Mouse (Mus musculus): ENCODE data around the gene Naa16.

GRCm38 (mm10) chr14:79383120-79383519, 7.5 kb downstream of the Naa16 start:
- TF ChIP-seq CTCF (IDR thresholded peaks at IDR 0.05; ENCODE audit: low read depth): no peak
- TF ChIP-seq EP300 (IDR thresholded peaks at IDR 0.05; ENCODE audit: low read depth): peak; percentile 51

Data from liver, embryonic 14.5 days (tissue).